Mouse (Mus musculus) T-helper 17 cell (primary cell): ENCODE results near the gene Tuba1a.

ENCODE experiments used
- in situ Hi-C, 2 experiments: fragments of 300-600 bp; cut with MboI, MseI; formaldehyde crosslinking; loops; 1 replicate in 1 of 2; 2 replicates in 1 of 2; pipeline ENCODE4 v1.15.1; 2025; ENCODE audit warnings: high pct_unique_total_duplicates in 2 of 2

Tuba1a gene

GRCm38 (mm10) chr15:98953401-98954356 is at the start of gene Tuba1a, which contains the start of gene Gm49450:
Gene Tuba1a (minus strand): TSS chr15:98953703.
Gene Gm49450 (minus strand): TSS chr15:98953551.
- in situ Hi-C loops: no loop called here

GRCm38 (mm10) chr15:99001451-99001931 is 48.0 kb upstream of the Tuba1a start:
- in situ Hi-C loops: no loop called here

- in situ Hi-C loops: no loop called here
Measured at GRCm38 (mm10) chr15:99000535-99001283, 47.2 kb upstream of the Tuba1a start.

- in situ Hi-C loops: loop anchor here in 1 of 2 experiments (5.0 kb wide), 1 partner anchor 101 kb away; the partner anchor contains the start of gene Dhh
Measured at GRCm38 (mm10) chr15:98998775-98999157, 45.3 kb upstream of the Tuba1a start.

GRCm38 (mm10) chr15:98997938-98998774 is 44.7 kb upstream of the Tuba1a start:
- in situ Hi-C loops: loop anchor here in 1 of 2 experiments (5.0 kb wide), 1 partner anchor 101 kb away; the partner anchor contains the start of gene Dhh

GRCm38 (mm10) chr15:98996840-98997239 is 43.3 kb upstream of the Tuba1a start:
- in situ Hi-C loops: loop anchor here in 1 of 2 experiments (5.0 kb wide), 1 partner anchor 100 kb away; the partner anchor contains the start of gene Dhh

GRCm38 (mm10) chr15:98994957-98995520 is 41.5 kb upstream of the Tuba1a start:
- in situ Hi-C loops: loop anchor here (5.0 kb wide), 2 partner anchors 38 to 98 kb away; partner anchors contain the start of gene Dhh (in 1 of the 2)

- in situ Hi-C loops: loop anchor here in 1 of 2 experiments (5.0 kb wide), 1 partner anchor 37 kb away; no protein-coding TSS in a partner anchor
Measured at GRCm38 (mm10) chr15:98993865-98994264, 40.4 kb upstream of the Tuba1a start.

- in situ Hi-C loops: loop anchor here in 1 of 2 experiments (5.0 kb wide), 1 partner anchor 36 kb away; no protein-coding TSS in a partner anchor
Measured at GRCm38 (mm10) chr15:98993093-98993793, 39.7 kb upstream of the Tuba1a start.

GRCm38 (mm10) chr15:98992086-98992912 is 38.8 kb upstream of the Tuba1a start:
- in situ Hi-C loops: loop anchor here in 1 of 2 experiments (5.0 kb wide), 1 partner anchor 35 kb away; no protein-coding TSS in a partner anchor

- in situ Hi-C loops: loop anchor here in 1 of 2 experiments (5.0 kb wide), 1 partner anchor 34 kb away; no protein-coding TSS in a partner anchor
Measured at GRCm38 (mm10) chr15:98991540-98992050, 38.1 kb upstream of the Tuba1a start.

- in situ Hi-C loops: loop anchor here in 1 of 2 experiments (5.0 kb wide), 1 partner anchor 34 kb away; no protein-coding TSS in a partner anchor
Measured at GRCm38 (mm10) chr15:98990669-98991539, 37.4 kb upstream of the Tuba1a start.

GRCm38 (mm10) chr15:98989701-98990430 is 36.4 kb upstream of the Tuba1a start:
- in situ Hi-C loops: loop anchor here in 1 of 2 experiments (5.0 kb wide), 1 partner anchor 33 kb away; no protein-coding TSS in a partner anchor

GRCm38 (mm10) chr15:98988787-98989186 is 35.3 kb upstream of the Tuba1a start:
- in situ Hi-C loops: no loop called here

- in situ Hi-C loops: no loop called here
Measured at GRCm38 (mm10) chr15:98987661-98988181, 34.2 kb upstream of the Tuba1a start.

- in situ Hi-C loops: no loop called here
Measured at GRCm38 (mm10) chr15:98987077-98987630, 33.7 kb upstream of the Tuba1a start.
